Mouse (Mus musculus): ENCODE data around the gene Eva1a. TPM values are rescaled to one million over a fixed set of nuclear protein-coding genes. Genes with fewer than 3 reads are reported as not detected.

Gene Eva1a
- polyA plus RNA-seq, 1 experiment from 2014 or later, result 3.7 TPM

DNA sequence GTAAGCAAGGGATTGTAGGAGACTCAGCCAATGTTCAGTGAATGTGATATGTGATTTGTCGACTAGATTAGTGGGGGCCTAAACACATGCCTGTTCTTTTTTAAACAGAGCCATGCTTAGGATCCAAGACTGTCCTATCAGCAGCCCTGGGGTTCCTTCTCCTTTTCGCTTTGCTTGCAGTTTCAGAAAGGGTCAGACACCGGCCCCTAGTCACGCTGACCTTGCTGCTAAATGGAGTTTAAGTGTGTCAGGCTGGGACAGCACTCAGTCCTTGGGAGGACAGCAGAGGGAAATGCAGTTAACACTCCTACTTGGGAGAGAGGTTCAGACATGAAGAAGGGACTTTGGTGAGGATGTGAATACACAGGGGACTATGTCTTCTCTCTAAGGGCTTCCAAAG, 3.7 kb downstream of the Eva1a start:
- DNase-seq (ENCODE audit: low spot score), result no peak
- H3K27me3 ChIP-seq (ENCODE audit: low read depth, poor library complexity, severe bottlenecking), result peaks cover 100% of the 10 kb centered on the region
- WGBS, result 79% methylated on average over 4 of the region's 4 CpGs
- no peak overlapping the region for H3K27ac ChIP-seq (replicated peaks)
- peaks cover 30% of the 10 kb centered on the region for H3K4me1 ChIP-seq
- H3K36me3 ChIP-seq, result no peaks in the 10 kb centered on the region
- H3K4me3 ChIP-seq, result no peak overlapping the region
- no peaks in the 10 kb centered on the region for H3K9me3 ChIP-seq (replicated peaks)

DNA sequence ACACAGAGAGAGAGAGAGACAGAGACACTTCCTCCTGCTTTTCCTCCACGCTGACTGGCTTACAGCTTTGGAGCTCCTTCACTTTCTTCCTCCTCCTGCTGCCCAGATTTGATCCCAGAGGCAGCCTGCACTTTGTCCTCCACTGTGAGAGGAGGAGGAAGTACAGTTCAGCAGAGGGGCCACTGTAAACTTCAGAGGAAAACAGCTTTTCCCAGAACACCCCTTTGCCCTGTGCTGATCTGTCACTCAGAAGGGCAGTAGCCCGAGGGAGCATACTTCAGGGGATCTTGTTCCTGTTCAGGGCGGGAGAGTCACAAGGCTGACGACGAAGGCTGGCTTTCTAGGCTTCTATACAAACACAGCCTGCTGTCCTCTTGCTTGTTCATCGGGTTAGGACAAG, 7.1 kb downstream of the Eva1a start:
- Histone ChIP-seq H3K4me3 (no peak overlapping the region), H3K36me3 (no peaks in the 10 kb centered on the region), H3K4me1 (peaks cover 10% of the 10 kb centered on the region), H3K27me3 (ENCODE audit: low read depth, poor library complexity, severe bottlenecking) (peaks cover 79% of the 10 kb centered on the region), H3K9me3 (replicated peaks) (no peaks in the 10 kb centered on the region), H3K27ac (replicated peaks) (no peak overlapping the region)
- DNase-seq (ENCODE audit: low spot score), result no peak
- 52% methylated on average over 6 of the region's 6 CpGs for WGBS

DNA sequence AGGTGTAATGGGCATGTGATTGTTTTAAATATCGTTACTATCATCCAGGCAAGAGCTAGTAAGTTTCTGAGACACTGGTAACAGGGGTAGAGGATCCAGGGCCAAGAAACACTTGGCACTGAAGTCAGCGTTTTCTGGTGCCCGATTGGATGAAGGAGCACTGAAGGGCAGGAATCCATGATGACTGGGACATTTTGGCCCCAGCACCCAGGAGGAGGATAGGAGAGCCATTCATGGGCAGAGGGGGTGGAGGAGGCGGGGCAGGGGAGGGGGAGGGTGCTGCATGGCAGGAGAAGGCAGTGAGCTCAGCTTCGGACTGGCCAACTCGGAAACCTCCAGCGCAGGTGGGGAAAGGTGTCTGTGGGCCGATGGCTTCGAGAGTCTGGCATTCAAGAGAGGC, 9.4 kb downstream of the Eva1a start:
- no peaks in the 10 kb centered on the region for H3K4me1 ChIP-seq
- no peaks in the 10 kb centered on the region for H3K36me3 ChIP-seq
- H3K9me3 ChIP-seq (replicated peaks), result no peaks in the 10 kb centered on the region
- 79% methylated on average over 9 of the region's 9 CpGs for WGBS
- no peak overlapping the region for H3K27ac ChIP-seq (replicated peaks)
- DNase-seq (ENCODE audit: low spot score), result no peak
- H3K4me3 ChIP-seq, result no peak overlapping the region
- peaks cover 57% of the 10 kb centered on the region for H3K27me3 ChIP-seq (ENCODE audit: low read depth, poor library complexity, severe bottlenecking)

DNA sequence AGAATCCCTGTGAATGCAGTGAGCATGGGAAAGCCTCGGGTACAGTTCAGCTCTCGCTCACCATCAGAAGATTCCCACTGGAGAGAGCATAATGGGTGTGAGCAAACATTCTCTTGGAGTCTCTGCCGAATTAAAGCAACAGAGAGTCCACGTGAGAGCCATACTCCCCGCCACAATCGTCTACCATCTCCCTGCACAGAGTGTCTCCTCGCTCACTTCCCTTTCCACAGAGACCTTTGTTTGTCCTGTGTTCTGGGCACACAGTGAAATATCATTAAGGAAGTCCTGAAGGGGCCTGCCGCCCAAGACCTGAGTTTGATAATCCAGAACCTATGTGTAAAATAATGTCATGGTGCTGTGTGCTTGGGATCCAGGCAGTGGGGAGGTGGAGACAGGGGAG, 10.7 kb downstream of the Eva1a start:
- Histone ChIP-seq H3K36me3 (no peaks in the 10 kb centered on the region), H3K4me3 (no peak overlapping the region), H3K27me3 (ENCODE audit: low read depth, poor library complexity, severe bottlenecking) (peaks cover 43% of the 10 kb centered on the region), H3K4me1 (no peaks in the 10 kb centered on the region), H3K27ac (replicated peaks) (no peak overlapping the region), H3K9me3 (replicated peaks) (no peaks in the 10 kb centered on the region)
- 89% methylated on average over 8 of the region's 8 CpGs for WGBS
- no peak for DNase-seq (ENCODE audit: low spot score)

DNA sequence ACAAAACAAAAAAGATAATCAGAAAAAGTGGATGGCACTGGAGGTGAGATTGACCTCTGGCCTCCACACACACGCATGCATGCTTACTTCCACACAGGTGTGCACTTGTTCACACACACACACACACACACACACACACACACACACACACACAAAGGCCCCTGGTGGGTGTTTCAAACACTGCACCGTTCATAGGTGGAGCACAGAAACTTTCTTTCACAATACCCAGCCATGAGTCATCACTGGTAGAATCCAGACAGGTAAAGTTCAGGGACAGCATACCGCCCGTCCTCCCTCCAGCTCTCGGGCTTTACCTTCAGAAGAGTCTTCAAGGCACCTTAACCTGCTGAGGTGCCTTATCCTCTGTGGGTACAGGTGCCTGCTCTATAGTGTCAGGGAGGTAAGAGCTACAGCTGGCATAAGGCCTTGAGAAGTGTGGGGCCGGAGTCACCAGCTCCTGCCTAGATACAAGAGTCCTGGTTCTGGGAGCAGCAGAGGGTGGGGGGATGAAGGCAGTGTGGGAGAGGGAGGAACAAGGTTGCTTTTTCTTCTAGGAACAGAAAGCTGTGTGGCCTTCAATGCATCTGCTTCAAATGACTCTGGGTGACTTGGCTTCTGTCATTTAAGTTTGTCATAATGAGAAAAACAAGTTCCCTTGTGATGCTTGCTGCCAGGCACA, 11.3 kb downstream of the Eva1a start:
- no peaks in the 10 kb centered on the region for H3K4me1 ChIP-seq
- H3K27ac ChIP-seq (replicated peaks), result no peak overlapping the region
- DNase-seq (ENCODE audit: low spot score), result no peak
- peaks cover 37% of the 10 kb centered on the region for H3K27me3 ChIP-seq (ENCODE audit: low read depth, poor library complexity, severe bottlenecking)
- H3K36me3 ChIP-seq, result no peaks in the 10 kb centered on the region
- no peaks in the 10 kb centered on the region for H3K9me3 ChIP-seq (replicated peaks)
- 93% methylated on average over 6 of the region's 6 CpGs for WGBS
- H3K4me3 ChIP-seq, result no peak overlapping the region

DNA sequence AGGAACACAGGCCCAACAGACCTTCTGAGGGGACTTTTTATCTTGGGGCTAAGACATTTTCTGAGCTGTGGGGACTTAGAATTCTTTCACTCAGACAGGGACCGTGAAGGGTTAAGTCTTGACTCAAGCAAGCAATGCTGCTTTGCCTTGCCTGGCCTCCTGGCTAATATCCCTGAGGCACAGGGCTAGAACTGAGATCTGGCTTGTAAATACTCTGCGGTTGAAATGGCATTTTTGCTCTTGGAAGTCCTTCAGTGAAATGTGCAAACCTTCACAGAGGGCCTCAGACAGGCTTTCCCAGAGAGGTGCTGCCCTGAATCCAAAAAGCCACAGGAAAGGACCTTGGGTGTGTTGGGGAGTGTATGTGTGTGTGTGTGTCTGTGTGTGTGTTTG, 11.9 kb downstream of the Eva1a start:
- Histone ChIP-seq H3K27ac (replicated peaks) (no peak overlapping the region), H3K4me3 (no peak overlapping the region), H3K27me3 (ENCODE audit: low read depth, poor library complexity, severe bottlenecking) (peaks cover 32% of the 10 kb centered on the region), H3K9me3 (replicated peaks) (no peaks in the 10 kb centered on the region), H3K4me1 (no peaks in the 10 kb centered on the region), H3K36me3 (no peaks in the 10 kb centered on the region)
- WGBS, result 87% methylated on average over 2 of the region's 2 CpGs
- no peak for DNase-seq (ENCODE audit: low spot score)

DNA sequence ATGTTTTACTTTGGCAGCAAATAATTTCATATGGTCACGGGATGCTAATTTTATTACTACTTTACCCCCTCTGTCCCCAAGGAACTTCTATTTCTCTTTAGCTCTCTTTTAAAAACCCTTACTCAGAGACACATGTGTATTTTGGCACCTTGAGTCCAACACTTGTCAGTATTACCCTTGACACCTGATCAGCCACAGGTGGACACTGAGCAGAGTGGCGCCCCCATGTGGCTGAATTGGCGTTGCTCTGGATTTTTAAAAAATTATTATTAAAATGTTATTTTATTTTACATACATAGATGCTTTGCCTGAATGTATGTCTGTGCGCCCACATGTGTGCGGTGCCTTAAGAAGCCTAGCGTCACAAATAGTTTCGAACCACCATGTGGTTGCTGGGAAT, 14.0 kb downstream of the Eva1a start:
- DNase-seq (ENCODE audit: low spot score), result no peak
- no peaks in the 10 kb centered on the region for H3K36me3 ChIP-seq
- H3K27ac ChIP-seq (replicated peaks), result no peak overlapping the region
- H3K9me3 ChIP-seq (replicated peaks), result no peaks in the 10 kb centered on the region
- H3K27me3 ChIP-seq (ENCODE audit: low read depth, poor library complexity, severe bottlenecking), result peaks cover 11% of the 10 kb centered on the region; the same call in 1 of the 2 replicates
- H3K4me1 ChIP-seq, result no peaks in the 10 kb centered on the region
- 75% methylated on average over 7 of the region's 7 CpGs for WGBS
- H3K4me3 ChIP-seq, result no peak overlapping the region

DNA sequence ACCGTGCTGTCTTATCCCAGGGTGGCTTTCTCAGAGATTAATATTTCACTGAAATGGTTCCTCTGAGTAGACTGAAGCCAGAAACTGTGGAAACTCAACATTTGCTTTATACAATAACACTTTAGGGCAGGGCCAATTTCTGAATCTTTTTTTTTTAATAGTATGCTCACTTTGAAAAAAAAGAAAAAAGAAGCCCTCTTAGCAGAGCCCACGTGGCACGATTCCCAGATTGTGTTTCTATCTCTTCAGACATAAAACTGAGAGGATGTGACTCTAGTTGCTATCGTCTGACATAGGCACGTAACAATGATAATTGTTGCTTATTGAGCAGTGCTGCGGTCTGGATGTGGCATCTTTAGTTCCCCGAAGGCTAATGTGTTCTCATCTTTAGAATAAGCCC, 19.1 kb downstream of the Eva1a start:
- no peaks in the 10 kb centered on the region for H3K4me1 ChIP-seq
- no peak for DNase-seq (ENCODE audit: low spot score)
- H3K36me3 ChIP-seq, result no peaks in the 10 kb centered on the region
- no peak overlapping the region for H3K27ac ChIP-seq (replicated peaks)
- WGBS, result 92% methylated on average over 7 of the region's 7 CpGs
- H3K9me3 ChIP-seq (replicated peaks), result no peaks in the 10 kb centered on the region
- no peaks in the 10 kb centered on the region for H3K27me3 ChIP-seq (ENCODE audit: low read depth, poor library complexity, severe bottlenecking)
- no peak overlapping the region for H3K4me3 ChIP-seq

DNA sequence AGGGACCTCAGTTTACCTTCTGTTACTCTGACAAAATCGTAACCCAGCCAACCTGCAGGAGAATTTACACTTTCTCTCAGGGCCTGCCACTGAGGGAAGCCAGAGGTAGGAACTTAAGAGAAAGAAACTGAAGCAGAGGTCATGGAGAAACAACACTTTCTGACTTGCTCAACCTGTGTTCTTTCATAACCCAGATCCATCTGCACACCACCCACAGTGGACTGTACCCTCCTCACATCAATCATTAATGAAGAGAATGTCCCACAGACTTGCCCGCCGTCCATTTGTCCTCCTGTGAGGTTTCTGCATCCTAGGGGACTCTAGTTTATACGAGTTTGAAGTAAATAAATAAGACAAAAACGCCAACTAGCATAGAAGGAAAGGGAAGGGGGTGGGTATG, 24.4 kb downstream of the Eva1a start:
- H3K27me3 ChIP-seq (ENCODE audit: low read depth, poor library complexity, severe bottlenecking), result no peaks in the 10 kb centered on the region
- no peaks in the 10 kb centered on the region for H3K4me1 ChIP-seq
- no peaks in the 10 kb centered on the region for H3K36me3 ChIP-seq
- H3K9me3 ChIP-seq (replicated peaks), result no peaks in the 10 kb centered on the region
- 84% methylated on average over 5 of the region's 5 CpGs for WGBS
- no peak overlapping the region for H3K4me3 ChIP-seq
- no peak overlapping the region for H3K27ac ChIP-seq (replicated peaks)
- DNase-seq (ENCODE audit: low spot score), result no peak

DNA sequence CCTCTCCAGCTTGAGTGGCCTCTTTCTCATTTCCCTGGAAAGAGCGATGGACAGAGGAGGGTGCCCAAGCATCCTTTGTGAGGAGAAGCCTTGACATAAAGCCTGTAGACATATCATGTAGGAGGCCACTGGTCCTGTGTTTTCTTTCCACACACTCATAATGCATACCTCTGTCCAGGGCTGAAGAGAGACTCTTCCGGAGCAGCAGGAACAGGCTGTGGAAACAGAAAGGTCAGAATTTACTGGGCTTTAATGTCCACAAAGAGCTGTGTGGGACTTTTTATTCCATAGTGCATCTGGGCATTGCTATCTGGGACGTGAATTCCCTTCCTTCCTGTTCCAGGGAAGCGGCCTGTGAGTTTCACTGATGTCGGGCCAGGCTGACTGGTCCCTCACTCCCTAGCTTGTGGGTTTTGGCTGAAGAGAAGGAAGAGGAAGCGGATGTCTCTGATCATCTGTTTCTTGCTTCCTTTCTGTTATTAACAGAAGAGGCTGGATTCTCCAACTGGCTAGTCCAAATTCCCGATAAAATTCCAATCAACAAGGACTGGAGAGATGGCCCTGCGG, 25.8 kb downstream of the Eva1a start:
- H3K9me3 ChIP-seq (replicated peaks), result no peaks in the 10 kb centered on the region
- DNase-seq (ENCODE audit: low spot score), result no peak
- H3K4me3 ChIP-seq, result no peak overlapping the region
- H3K27me3 ChIP-seq (ENCODE audit: low read depth, poor library complexity, severe bottlenecking), result no peaks in the 10 kb centered on the region
- H3K4me1 ChIP-seq, result no peaks in the 10 kb centered on the region
- no peaks in the 10 kb centered on the region for H3K36me3 ChIP-seq
- H3K27ac ChIP-seq (replicated peaks), result no peak overlapping the region
- WGBS, result 92% methylated on average over 8 of the region's 8 CpGs

DNA sequence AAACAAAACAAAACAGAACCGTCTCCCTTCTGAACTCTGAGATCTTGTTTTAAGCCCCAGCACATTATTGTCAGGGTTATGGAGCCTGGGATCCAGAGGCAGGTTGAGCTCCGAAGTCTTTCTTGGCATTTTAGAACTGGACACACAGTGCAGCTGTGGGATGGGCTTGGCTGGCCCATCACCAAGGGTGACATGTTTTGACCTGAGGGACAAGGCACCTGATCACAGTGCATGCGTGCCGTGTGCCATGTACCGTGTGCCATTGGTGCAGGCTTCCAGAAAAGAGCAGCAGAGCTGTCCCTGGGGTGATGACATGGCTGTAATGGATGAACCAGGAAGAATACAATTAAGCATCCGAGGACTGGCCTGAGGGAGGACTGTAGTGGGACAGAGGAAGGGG, 29.6 kb downstream of the Eva1a start:
- H3K4me1 ChIP-seq, result no peaks in the 10 kb centered on the region
- WGBS, result 90% methylated on average over 6 of the region's 6 CpGs

DNA sequence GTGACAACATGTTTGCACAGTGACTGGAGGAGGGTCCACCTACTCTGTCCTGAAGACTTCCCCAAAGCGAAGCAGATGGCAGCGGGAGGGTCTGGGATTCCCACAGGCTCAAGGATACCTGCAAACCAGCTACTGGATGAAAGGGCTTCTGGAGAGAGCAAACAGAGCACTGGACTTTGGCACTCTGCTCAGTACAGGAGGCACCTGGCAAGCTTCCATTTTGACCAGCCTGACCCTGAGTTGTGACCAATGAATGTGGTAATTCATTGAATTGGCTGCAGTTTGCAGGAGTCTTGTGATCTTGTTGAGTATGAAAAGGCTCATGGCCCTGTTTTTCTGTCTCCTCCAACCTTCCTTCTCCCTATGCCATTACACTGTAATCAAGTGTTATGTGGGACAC, 32.2 kb downstream of the Eva1a start:
- H3K27ac ChIP-seq (replicated peaks), result no peak overlapping the region
- DNase-seq (ENCODE audit: low spot score), result no peak
- no peaks in the 10 kb centered on the region for H3K36me3 ChIP-seq
- no peaks in the 10 kb centered on the region for H3K4me1 ChIP-seq
- H3K9me3 ChIP-seq (replicated peaks), result no peaks in the 10 kb centered on the region
- WGBS, result 89% methylated on average over 2 of the region's 2 CpGs
- H3K27me3 ChIP-seq (ENCODE audit: low read depth, poor library complexity, severe bottlenecking), result no peaks in the 10 kb centered on the region
- H3K4me3 ChIP-seq, result no peak overlapping the region

More for the DNA sequence above, 29.6 kb downstream of the Eva1a start:
- no peak for DNase-seq (ENCODE audit: low spot score)
- Histone ChIP-seq H3K27me3 (ENCODE audit: low read depth, poor library complexity, severe bottlenecking) (no peaks in the 10 kb centered on the region), H3K27ac (replicated peaks) (no peak overlapping the region), H3K4me3 (no peak overlapping the region), H3K36me3 (no peaks in the 10 kb centered on the region), H3K9me3 (replicated peaks) (no peaks in the 10 kb centered on the region)

DNA sequence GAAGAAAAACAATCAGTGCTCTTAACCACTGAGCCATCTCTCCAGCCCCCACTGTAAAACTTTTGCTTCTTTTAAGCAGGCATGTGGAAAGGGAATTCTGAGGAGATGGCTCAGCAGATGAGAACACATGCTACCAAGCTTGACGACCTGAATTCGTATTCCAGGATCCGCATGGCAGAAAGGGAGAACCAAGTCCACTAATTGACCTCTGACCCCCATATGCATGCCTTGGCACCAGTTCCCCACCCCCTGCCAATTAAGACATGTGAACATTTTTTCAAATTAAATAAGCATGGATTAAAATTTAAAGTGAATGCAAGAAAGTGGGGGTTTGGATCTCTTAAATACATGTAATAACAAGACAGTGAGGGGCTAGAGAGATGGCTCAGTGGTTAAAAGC, 32.7 kb downstream of the Eva1a start:
- WGBS, result 92% methylated on average over 3 of the region's 3 CpGs
- H3K27ac ChIP-seq (replicated peaks), result no peak overlapping the region
- H3K36me3 ChIP-seq, result no peaks in the 10 kb centered on the region
- H3K4me1 ChIP-seq, result no peaks in the 10 kb centered on the region
- no peak overlapping the region for H3K4me3 ChIP-seq
- DNase-seq (ENCODE audit: low spot score), result no peak
- H3K9me3 ChIP-seq (replicated peaks), result no peaks in the 10 kb centered on the region
- H3K27me3 ChIP-seq (ENCODE audit: low read depth, poor library complexity, severe bottlenecking), result no peaks in the 10 kb centered on the region

DNA sequence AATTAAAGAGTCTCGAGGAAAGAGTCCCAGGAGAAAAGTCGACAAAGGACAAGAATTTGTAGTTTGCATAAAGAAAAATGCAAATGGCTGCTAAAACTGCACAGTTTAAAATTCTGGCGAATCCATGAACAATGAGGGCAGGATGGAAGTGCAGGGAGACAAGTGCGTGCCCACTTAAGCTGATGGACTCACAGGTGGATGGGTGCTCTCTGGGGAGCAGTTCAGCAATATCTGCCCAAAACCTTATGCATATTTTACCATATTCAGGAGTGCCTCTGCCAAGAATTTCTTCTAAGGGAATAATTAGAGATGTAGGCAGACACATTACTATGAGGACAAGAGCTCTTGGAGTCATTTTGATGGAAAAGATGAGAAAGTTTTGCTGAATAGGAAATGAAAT, 35.5 kb downstream of the Eva1a start:
- no peak overlapping the region for H3K27ac ChIP-seq (replicated peaks)
- WGBS, result 85% methylated on average over 4 of the region's 4 CpGs

More for the DNA sequence above, 35.5 kb downstream of the Eva1a start:
- no peaks in the 10 kb centered on the region for H3K4me1 ChIP-seq
- no peak overlapping the region for H3K4me3 ChIP-seq
- no peaks in the 10 kb centered on the region for H3K36me3 ChIP-seq
- no peaks in the 10 kb centered on the region for H3K27me3 ChIP-seq (ENCODE audit: low read depth, poor library complexity, severe bottlenecking)
- no peaks in the 10 kb centered on the region for H3K9me3 ChIP-seq (replicated peaks)
- DNase-seq (ENCODE audit: low spot score), result no peak

Measured in midbrain, embryonic 10.5 days (tissue).